Mouse (Mus musculus) kidney, embryonic 14.5 days (tissue): ENCODE data around the gene Mfsd2a. TPM values are rescaled to one million over a fixed set of nuclear protein-coding genes. Genes with fewer than 3 reads are reported as not detected.
"Not testable (repeated sequence)": the region's sequence is repeated elsewhere in the genome, so short reads cannot be mapped to it uniquely, and the experiment has no call there.

Experiments
- ATAC-seq: fragments of 200-750 bp; cut with Nextera tagmentation; 2 replicates; pipeline ENCODE4 v1.8.0; 2017; ENCODE audit warnings: moderate number of reproducible peaks, mild to moderate bottlenecking, moderate TSS enrichment, moderate library complexity; ENCODE audit not compliant: low FRiP score, low TSS enrichment
- H3K27ac ChIP-seq: fragments of 300-500 bp; sonication (generic); 2 replicates; pipeline ENCODE4 v1.5.1; 2014; ENCODE audit warnings: low read depth, mild to moderate bottlenecking, low read length, moderate library complexity, mixed read lengths
- H3K27me3 ChIP-seq: fragments of 300-500 bp; sonication (generic); 2 replicates; pipeline ENCODE4 v1.6.1; 2014; ENCODE audit warnings: mild to moderate bottlenecking, low read length; ENCODE audit not compliant: control insufficient read depth, insufficient read depth
- H3K36me3 ChIP-seq: fragments of 300-500 bp; sonication (generic); 2 replicates; pipeline ENCODE4 v1.6.1; 2014; ENCODE audit warnings: low read length, mixed read lengths; ENCODE audit not compliant: control insufficient read depth, insufficient read depth
- H3K4me1 ChIP-seq: fragments of 300-500 bp; sonication (generic); 2 replicates; pipeline ENCODE4 v1.6.1; 2014; ENCODE audit warnings: low read length, mixed read lengths; ENCODE audit not compliant: control insufficient read depth, insufficient read depth
- H3K4me2 ChIP-seq: fragments of 300-500 bp; sonication (generic); replicated peaks from 2 replicates; pipeline ENCODE4 v1.6.1; 2014; ENCODE audit warnings: low read depth, mild to moderate bottlenecking, low read length
- H3K4me3 ChIP-seq: fragments of 300-500 bp; sonication (generic); 2 replicates; pipeline ENCODE4 v1.5.1; 2014; ENCODE audit warnings: mild to moderate bottlenecking, low read length
- H3K9ac ChIP-seq: fragments of 300-500 bp; sonication (generic); 2 replicates; pipeline ENCODE4 v1.6.1; 2014; ENCODE audit warnings: low read depth, mild to moderate bottlenecking, low read length, moderate library complexity
- H3K9me3 ChIP-seq: fragments of 300-500 bp; sonication (generic); 2 replicates; pipeline ENCODE4 v1.6.1; 2016; ENCODE audit warnings: low read length; ENCODE audit not compliant: control insufficient read depth
- WGBS: fragments of 180-500 bp; shearing (Covaris S2); extraction: QIAGEN DNeasy Blood & Tissue Kit; methylation state at CpG from one replicate; pipeline ENCODE4 v1.1.7; 2014; 5-methylcytosine and 5-hydroxymethylcytosine counted together
- polyA plus RNA-seq: library from polyadenylated mRNA; unstranded; fragments of >200 nt; fragmentation: Nextera tagmentation; extraction: Ambion mirVana; gene quantifications from 2 replicates; pipeline ENCODE4 v1.2.1, GENCODE M21; 2014

Mfsd2a gene
- polyA plus RNA-seq, 1 experiment from 2014 or later, result 3.4 TPM

DNA sequence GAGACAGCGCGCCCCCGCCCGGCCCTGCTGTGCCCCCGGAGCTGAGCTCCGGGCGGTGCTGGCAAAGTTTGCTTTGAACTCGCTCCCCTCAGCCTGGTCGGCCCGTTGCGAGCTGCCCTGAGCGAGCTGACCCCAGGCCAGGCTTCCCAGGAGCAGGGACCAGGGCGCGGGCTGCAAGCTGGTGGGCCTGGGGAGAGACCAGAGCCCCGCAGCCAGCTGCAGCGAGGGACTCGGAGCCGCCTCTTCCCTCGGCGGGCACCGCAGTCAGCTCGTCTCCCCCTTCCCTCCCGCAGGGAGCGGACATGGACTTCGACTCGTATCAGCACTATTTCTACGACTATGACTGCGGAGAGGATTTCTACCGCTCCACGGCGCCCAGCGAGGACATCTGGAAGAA is 35.2 kb upstream of the Mfsd2a start:
- Histone ChIP-seq H3K9ac (peak overlapping the region; percentile 64), H3K4me1 (peaks cover 7% of the 10 kb centered on the region; the same call in 1 of the 2 replicates), H3K4me3 (peak overlapping the region; percentile 75), H3K9me3 (no peaks in the 10 kb centered on the region), H3K27ac (peak overlapping the region; percentile 74), H3K36me3 (0 out of 2 replicates have a peak, but pooled peaks cover 2% of the 10 kb centered on the region), H3K4me2 (peak overlapping the region; percentile 97), H3K27me3 (peaks cover 10% of the 10 kb centered on the region; the same call in 1 of the 2 replicates)
- under 1% methylated on average over 31 of the region's 32 CpGs for WGBS
- ATAC-seq, result no peak; the same call in 1 of the 2 replicates

DNA sequence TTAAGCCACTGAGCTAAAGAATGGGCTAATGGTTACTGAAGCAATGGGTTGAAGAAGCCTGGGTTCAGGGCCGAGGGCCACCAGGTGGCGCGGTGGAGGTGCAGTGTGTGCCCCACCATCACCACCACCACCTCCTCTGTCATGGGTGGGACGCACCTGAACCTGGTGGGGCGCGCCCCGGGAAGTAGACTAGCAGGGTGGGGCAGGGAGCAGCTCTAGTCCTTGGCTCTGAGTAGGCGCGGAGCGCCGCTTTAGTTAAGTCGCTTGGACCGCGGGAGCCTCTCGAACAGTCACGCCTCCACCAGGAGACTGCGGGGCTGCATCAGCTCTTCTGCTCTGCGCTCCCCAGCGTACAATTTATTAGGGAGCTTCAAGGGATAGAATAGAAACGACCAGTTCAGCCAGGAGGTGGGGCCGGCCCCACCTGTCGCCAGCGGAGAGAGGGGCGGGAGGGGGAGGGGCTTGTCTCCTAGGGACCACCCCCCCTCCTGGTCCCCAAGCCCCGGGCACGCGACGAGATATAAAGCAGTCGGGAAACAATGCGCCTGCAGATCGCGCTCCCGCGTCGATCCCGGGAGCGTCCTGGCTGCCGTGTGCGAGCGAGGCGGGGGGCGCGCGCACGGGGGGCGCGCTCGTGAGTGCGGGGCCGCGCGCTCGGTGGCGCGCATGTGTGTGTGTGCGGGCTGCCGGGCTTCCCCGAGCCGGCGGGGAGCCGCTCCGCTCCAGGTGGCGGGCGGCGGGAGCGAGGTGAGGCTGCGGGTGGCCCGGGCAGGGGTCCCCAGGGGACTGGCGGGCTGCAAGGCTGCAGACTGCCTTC is 34.6 kb upstream of the Mfsd2a start, which contains the start of gene Mycl:
Gene Mycl, plus strand, starts transcription at position 249 of the 817 bp plus-strand sequence.
- peak; percentile 84 for ATAC-seq
- peaks cover 7% of the 10 kb centered on the region; the same call in 1 of the 2 replicates for H3K4me1 ChIP-seq

DNA sequence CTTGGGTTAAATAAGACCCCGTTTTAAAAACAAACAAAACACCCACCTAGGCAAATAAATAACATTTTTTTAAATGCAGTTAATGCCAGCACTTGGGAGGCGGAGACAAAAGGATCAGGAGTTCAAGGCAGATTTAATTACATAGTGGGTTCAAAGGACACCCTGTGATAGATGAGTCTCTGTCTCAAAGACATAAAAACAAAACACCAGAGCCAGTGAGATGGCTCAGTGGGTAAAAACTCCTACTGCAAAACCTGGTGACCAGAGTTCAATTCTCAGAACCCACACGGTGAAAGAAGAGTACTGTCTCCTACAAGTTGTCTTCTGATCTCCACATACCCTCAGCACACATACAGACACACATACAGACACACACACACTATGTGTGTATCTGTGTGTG is 31.3 kb upstream of the Mfsd2a start:
- no peak for ATAC-seq
- H3K4me1 ChIP-seq, result peaks cover 4% of the 10 kb centered on the region; the same call in 1 of the 2 replicates
- H3K36me3 ChIP-seq, result no peaks in the 10 kb centered on the region
- H3K9ac ChIP-seq, result no peak overlapping the region
- 29% methylated on average over 3 of the region's 3 CpGs for WGBS
- H3K4me3 ChIP-seq, result no peak overlapping the region
- no peaks in the 10 kb centered on the region for H3K9me3 ChIP-seq
- H3K4me2 ChIP-seq, result no peak overlapping the region
- H3K27ac ChIP-seq, result no peak overlapping the region
- peaks cover 10% of the 10 kb centered on the region; the same call in 1 of the 2 replicates for H3K27me3 ChIP-seq

More for the DNA sequence above, 34.6 kb upstream of the Mfsd2a start, which contains the start of gene Mycl:
- 0 out of 2 replicates have a peak, but pooled peaks cover under 1% of the 10 kb centered on the region for H3K36me3 ChIP-seq
- peak within 1 kb of the TSS; percentile 97 for H3K4me2 ChIP-seq
- H3K9ac ChIP-seq, result peak within 1 kb of the TSS; percentile 64
- H3K27ac ChIP-seq, result peak within 1 kb of the TSS; percentile 74
- H3K4me3 ChIP-seq, result peak within 1 kb of the TSS; percentile 75
- H3K27me3 ChIP-seq, result peaks cover 10% of the 10 kb centered on the region; the same call in 1 of the 2 replicates
- WGBS, result under 1% methylated on average over 52 of the region's 69 CpGs
- no peaks in the 10 kb centered on the region for H3K9me3 ChIP-seq

DNA sequence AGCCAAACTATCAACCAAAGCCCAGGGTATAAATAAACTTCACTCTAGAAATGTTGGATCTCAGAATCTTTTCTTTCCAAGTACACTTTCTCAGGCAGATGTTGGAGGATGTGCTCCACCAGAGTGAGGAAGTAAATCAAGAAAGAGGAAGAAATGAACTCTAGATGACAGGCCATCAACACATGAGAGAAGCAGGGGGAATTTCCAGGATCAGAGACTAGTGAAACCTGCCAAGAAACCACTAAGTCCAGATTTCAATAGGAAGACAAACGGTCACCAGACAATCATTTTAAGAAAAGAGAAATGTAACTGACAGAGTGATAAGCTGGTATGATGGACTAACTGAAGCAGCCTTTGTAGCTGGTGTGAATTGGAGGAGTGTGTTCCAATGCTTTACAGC is 30.2 kb upstream of the Mfsd2a start:
- 91% methylated on average over 1 of the region's 1 CpGs for WGBS
- no peak overlapping the region for H3K9ac ChIP-seq
- H3K4me3 ChIP-seq, result no peak overlapping the region
- H3K4me1 ChIP-seq, result no peaks in the 10 kb centered on the region
- no peak overlapping the region for H3K4me2 ChIP-seq
- no peak overlapping the region for H3K27ac ChIP-seq
- peaks cover 3% of the 10 kb centered on the region; the same call in 1 of the 2 replicates for H3K27me3 ChIP-seq
- ATAC-seq, result no peak
- H3K9me3 ChIP-seq, result no peaks in the 10 kb centered on the region
- no peaks in the 10 kb centered on the region for H3K36me3 ChIP-seq

DNA sequence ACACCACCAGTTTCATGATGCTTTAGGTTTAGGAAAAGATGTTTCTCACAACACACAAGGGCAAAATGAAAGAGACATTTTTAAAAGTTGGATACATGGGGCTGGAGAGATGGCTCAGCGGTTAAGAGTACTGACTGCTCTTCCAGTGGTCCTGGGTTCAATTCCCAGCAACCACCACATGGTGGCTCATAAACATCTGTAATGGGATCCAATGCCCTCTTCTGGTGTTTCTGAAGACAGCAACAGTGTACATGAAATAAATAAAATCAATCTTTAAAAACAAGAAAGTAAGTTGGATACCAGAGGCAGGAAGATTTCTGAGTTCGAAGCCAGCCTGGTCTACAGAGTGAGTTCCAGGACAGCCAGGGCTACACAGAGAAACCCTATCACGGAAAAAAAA is 27.0 kb upstream of the Mfsd2a start:
- not testable (repeated sequence) for H3K4me3 ChIP-seq, H3K9ac ChIP-seq, ATAC-seq, H3K4me2 ChIP-seq, H3K27ac ChIP-seq, H3K36me3 ChIP-seq, H3K4me1 ChIP-seq, H3K9me3 ChIP-seq
- H3K27me3 ChIP-seq, result peaks cover 11% of the 10 kb centered on the region
- WGBS, result 59% methylated on average over 3 of the region's 3 CpGs

DNA sequence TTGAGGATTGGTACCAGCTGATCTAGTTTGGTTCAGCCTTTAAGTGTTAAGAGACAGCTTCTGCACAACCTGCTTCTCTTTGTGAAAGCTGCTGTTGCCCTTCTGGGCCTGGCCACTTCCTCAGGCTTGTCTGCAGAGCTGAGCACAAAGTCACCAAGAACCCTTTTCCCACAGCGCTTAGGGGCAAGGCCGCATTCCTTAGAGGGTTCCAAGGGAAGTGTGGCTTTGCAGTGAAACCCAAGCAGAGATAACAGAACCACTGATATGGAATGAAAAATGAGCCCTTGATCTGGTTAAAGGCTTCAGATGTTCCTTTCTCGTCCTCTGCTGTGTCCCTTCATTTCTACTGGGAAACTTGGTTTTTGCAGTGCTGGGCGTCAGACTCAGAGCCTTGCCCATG is 26.4 kb upstream of the Mfsd2a start:
- no peak overlapping the region for H3K9ac ChIP-seq
- no peak overlapping the region for H3K4me2 ChIP-seq
- H3K4me3 ChIP-seq, result no peak overlapping the region
- WGBS, result 72% methylated on average over 4 of the region's 4 CpGs
- no peaks in the 10 kb centered on the region for H3K9me3 ChIP-seq
- H3K4me1 ChIP-seq, result no peaks in the 10 kb centered on the region
- H3K36me3 ChIP-seq, result no peaks in the 10 kb centered on the region
- ATAC-seq, result no peak
- peaks cover 11% of the 10 kb centered on the region for H3K27me3 ChIP-seq
- H3K27ac ChIP-seq, result no peak overlapping the region

DNA sequence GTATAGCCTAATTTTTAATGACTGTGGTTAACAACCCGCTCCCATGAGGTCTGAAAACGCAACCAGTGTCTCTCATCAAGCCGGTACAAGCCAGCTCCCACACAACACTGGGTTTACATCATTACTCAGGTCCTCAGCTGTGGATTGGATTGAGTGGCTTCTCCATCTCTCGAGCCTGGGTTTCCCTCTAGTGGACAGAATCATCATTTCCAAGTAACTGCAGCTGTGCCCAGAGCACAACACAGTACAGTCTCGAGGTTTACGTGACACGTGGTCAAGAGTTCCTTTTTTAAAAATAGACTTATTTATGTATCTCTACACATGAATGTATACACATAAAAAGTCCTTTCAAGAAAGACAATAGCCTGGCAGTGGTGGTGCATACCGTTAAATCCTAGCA is 24.1 kb upstream of the Mfsd2a start:
- H3K4me1 ChIP-seq, result peaks cover 7% of the 10 kb centered on the region; the same call in 1 of the 2 replicates
- no peak overlapping the region for H3K4me3 ChIP-seq
- no peaks in the 10 kb centered on the region for H3K36me3 ChIP-seq
- 28% methylated on average over 8 of the region's 8 CpGs for WGBS
- peak; percentile 89 for ATAC-seq
- H3K9ac ChIP-seq, result no peak overlapping the region
- H3K9me3 ChIP-seq, result no peaks in the 10 kb centered on the region
- H3K4me2 ChIP-seq, result no peak overlapping the region
- H3K27me3 ChIP-seq, result peaks cover 11% of the 10 kb centered on the region
- no peak overlapping the region for H3K27ac ChIP-seq

DNA sequence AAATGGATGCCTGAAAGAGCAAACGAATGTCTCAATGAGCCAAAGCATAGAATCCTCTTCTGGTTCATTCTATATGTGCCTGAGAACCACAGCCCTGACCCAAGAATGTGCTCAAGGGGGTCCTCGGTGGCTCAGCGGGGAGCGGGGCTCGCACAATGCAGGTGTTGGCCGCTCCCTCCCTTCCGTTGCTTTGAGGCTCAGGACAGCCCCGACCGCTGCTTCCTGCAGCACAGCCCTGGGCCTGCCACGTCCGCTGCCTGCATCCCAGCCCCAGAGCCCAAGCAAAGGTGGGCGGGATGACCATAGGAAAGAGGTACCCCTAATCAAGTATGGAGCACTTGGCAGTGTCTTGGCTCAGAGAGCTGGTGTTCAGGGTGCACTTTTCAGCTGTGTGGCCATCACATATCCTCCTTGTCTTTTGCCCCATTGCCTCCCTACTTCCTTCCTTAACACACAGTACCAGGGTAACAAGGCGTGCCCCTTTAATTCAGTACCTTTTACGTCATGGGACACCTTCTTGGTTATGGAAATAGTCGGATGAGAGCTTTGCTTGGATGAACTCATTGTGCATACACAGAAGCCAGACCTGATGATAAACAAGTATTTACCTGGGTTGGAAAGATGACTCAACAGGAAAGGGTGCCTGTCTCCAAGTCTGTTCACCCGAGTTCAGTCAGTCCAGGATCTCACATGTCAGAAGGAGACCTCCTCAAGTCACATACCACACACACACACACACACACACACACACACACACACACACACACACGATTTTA is 22.7 kb upstream of the Mfsd2a start:
- peak overlapping the region; percentile 4; the same call in 1 of the 2 replicates for H3K4me2 ChIP-seq
- ATAC-seq, result no peak
- H3K9ac ChIP-seq, result no peak overlapping the region

More for the DNA sequence above, 22.7 kb upstream of the Mfsd2a start:
- 26% methylated on average over 17 of the region's 17 CpGs for WGBS
- Histone ChIP-seq H3K9me3 (no peaks in the 10 kb centered on the region), H3K27me3 (peaks cover 11% of the 10 kb centered on the region), H3K4me1 (peaks cover 7% of the 10 kb centered on the region; the same call in 1 of the 2 replicates), H3K4me3 (no peak overlapping the region), H3K27ac (no peak overlapping the region), H3K36me3 (no peaks in the 10 kb centered on the region)
